Mouse (Mus musculus): ENCODE results near the gene Syce1l. TPM values are rescaled to one million over a fixed set of nuclear protein-coding genes. Genes with fewer than 3 reads are reported as not detected.

The Syce1l gene
- polyA plus RNA-seq, 1 experiment from 2014 or later: not detected

DNA sequence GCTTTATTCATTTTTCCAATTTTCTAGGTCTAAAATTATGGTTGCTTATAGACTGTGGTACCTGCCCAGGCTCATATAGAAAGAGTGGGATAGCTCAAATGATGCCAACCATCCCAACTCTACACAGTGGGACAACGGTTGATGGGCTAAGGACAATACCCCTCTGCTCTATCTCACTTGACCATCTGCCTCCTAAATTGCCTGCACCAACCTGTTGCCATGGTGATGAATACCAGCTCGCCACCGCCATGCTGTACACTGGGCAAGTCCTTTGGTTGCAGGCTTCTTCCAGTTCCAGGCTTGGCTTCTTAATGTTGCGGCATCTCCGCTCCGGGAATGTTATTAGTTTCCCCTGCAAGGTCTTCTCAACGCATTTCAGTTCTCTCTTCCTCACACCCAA, 62.0 kb downstream of the Syce1l start:
- Histone ChIP-seq H3K9ac (ENCODE audit: low read length) (no peak overlapping the region), H3K4me2 (replicated peaks; ENCODE audit: low read depth) (no peak overlapping the region), H3K36me3 (ENCODE audit: control insufficient read depth, insufficient read depth, low read length) (no peaks in the 10 kb centered on the region), H3K9me3 (ENCODE audit: control insufficient read depth, low read length) (no peaks in the 10 kb centered on the region), H3K4me3 (ENCODE audit: low read depth, low read length) (no peak overlapping the region), H3K27me3 (ENCODE audit: control insufficient read depth, insufficient read depth, low read length) (no peaks in the 10 kb centered on the region), H3K27ac (replicated peaks) (no peak overlapping the region), H3K4me1 (replicated peaks; ENCODE audit: control insufficient read depth, insufficient read depth) (no peaks in the 10 kb centered on the region)
- DNase-seq (ENCODE audit: low spot score) (no peak), ATAC-seq (ENCODE audit: low FRiP score, low TSS enrichment) (no peak)
- TF ChIP-seq CTCF (IDR thresholded peaks at IDR 0.05; ENCODE audit: low read depth) (no peak), EP300 (optimal IDR thresholded peaks at IDR 0.05) (no peak)
- WGBS: 83% methylated on average over 7 of the region's 7 CpGs

Other genes starting within 250 kb of the Syce1l start
- gene Mon1b, start 7.6 kb upstream of the Syce1l start, polyA plus RNA-seq (2015; fragmentation: Nextera tagmentation; extraction: Ambion mirVana): 3.1 and 3.7 TPM in 2 replicates
- gene Adamts18, start 205.5 kb downstream of the Syce1l start, polyA plus RNA-seq (2015; fragmentation: Nextera tagmentation; extraction: Ambion mirVana): 0.53 and 0.90 TPM in 2 replicates

Data from stomach, postnatal 0 days (tissue).